Mouse (Mus musculus) lung, adult 2 months (tissue): ENCODE results near the gene Gm3045.

Experiments
- CTCF ChIP-seq: fragments of 200-500 bp; IDR thresholded peaks from 2 replicates; pipeline ENCODE4 v1.5.1; 2011; ENCODE audit warnings: mild to moderate bottlenecking, low read length, control low read depth; ENCODE audit not compliant: insufficient read depth
- POLR2A ChIP-seq: fragments of 200-500 bp; IDR thresholded peaks from 2 replicates; pipeline ENCODE4 v1.6.1; 2011; ENCODE audit warnings: low read depth, mild to moderate bottlenecking, control low read depth, low read length, borderline replicate concordance; ENCODE audit errors: extremely low read depth

DNA sequence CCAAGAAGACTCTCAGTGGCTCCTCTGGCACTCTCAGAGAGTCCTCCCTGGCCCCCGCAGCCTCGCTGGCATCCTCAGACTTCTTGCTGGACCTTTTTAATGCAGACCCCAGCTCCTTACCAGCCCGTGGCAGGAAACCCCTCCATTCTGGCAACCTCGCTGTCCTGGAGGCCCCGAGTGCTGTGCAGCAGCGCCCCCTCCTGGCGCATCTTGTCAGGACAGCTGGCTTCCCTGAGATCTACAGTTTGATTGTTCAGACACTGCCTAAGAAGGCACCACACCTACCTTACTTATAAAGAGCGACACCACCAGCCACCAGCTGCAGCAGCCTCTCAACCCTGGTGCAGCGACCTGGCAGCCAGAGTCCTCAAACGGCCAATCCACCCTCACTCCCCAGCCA lies 7.1 kb downstream of the Gm3045 start:
- peak; percentile 47 for TF ChIP-seq CTCF
- no peak for TF ChIP-seq POLR2A
